Mouse (Mus musculus) lung, embryonic 14.5 days (tissue): Measurements from ENCODE around the gene Cop1. TPM values are rescaled to one million over a fixed set of nuclear protein-coding genes. Genes with fewer than 3 reads are reported as not detected.

Experiments
- ATAC-seq: fragments of 200-750 bp; cut with Nextera tagmentation; 2 replicates; pipeline ENCODE4 v1.8.0; 2017; ENCODE audit warnings: mild to moderate bottlenecking, moderate TSS enrichment, moderate library complexity; ENCODE audit not compliant: insufficient read depth
- DNase-seq: peaks from one replicate; pipeline ENCODE4 v3.0.0-alpha.2; 2015
- H3K27ac ChIP-seq: fragments of 300-500 bp; sonication (generic); 2 replicates; pipeline ENCODE4 v1.5.1; 2014; ENCODE audit warnings: low read depth, mild to moderate bottlenecking, moderate library complexity
- H3K27me3 ChIP-seq: fragments of 300-500 bp; sonication (generic); 2 replicates; pipeline ENCODE4 v1.6.1; 2014; ENCODE audit warnings: low read length, control low read depth; ENCODE audit not compliant: insufficient read depth
- H3K36me3 ChIP-seq: fragments of 300-500 bp; sonication (generic); 2 replicates; pipeline ENCODE4 v1.6.1; 2014; ENCODE audit warnings: control low read depth; ENCODE audit not compliant: insufficient read depth
- H3K4me1 ChIP-seq: fragments of 300-500 bp; sonication (generic); 2 replicates; pipeline ENCODE4 v1.6.1; 2014; ENCODE audit warnings: antibody characterized with exemption, control low read depth; ENCODE audit not compliant: insufficient read depth
- H3K4me2 ChIP-seq: fragments of 300-500 bp; sonication (generic); 2 replicates; pipeline ENCODE4 v1.6.1; 2014; ENCODE audit warnings: mild to moderate bottlenecking
- H3K4me3 ChIP-seq: fragments of 300-500 bp; sonication (generic); 2 replicates; pipeline ENCODE4 v1.5.1; 2014; ENCODE audit warnings: low read depth, low read length
- H3K9ac ChIP-seq: fragments of 300-500 bp; sonication (generic); 2 replicates; pipeline ENCODE4 v1.6.1; 2014
- H3K9me3 ChIP-seq: fragments of 300-500 bp; sonication (generic); 2 replicates; pipeline ENCODE4 v1.6.1; 2016; ENCODE audit warnings: low read depth, low read length, control low read depth
- CTCF ChIP-seq: IDR thresholded peaks from 2 replicates; pipeline ENCODE4 v1.5.1; 2016; ENCODE audit warnings: antibody characterized with exemption, low read depth
- WGBS: fragments of 180-500 bp; shearing (Covaris S2); extraction: QIAGEN DNeasy Blood & Tissue Kit; methylation state at CpG from one replicate; pipeline ENCODE4 v1.1.7; 2014; 5-methylcytosine and 5-hydroxymethylcytosine counted together
- microRNA-seq: library from miRNA; unstranded; fragments of <30 nt; microRNA quantifications from one replicate; pipeline ENCODE4, GENCODE M21; 2016; ENCODE audit warnings: borderline number of aligned reads
- polyA plus RNA-seq: library from polyadenylated mRNA; unstranded; fragments of >200 nt; fragmentation: Nextera tagmentation; extraction: Ambion mirVana; gene quantifications from 2 replicates; pipeline ENCODE4 v1.2.1, GENCODE M21; 2014

Gene Cop1
- polyA plus RNA-seq, 1 experiment from 2014 or later: 137 TPM

DNA sequence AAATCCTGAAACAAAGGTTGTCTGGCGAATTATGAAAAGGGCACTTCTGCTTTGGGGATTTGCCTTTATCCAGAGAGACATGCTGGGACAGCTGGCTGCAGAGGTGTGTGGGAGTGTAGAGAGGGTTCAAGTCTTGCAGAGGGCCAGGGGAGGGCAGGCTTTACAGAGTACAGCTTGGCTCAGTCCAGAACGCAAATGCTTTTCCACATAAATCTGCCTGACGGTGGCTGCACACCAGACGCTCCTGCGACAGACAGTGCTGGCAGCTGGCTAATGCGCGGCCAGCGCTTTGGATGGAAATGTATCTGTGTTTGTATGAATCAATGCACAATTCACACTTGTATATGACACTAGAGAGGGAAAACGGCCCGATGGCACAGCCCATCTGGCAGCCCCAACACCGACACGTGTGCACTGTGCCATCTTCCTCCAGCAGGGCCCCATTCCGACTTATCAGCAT is 156.5 kb downstream of the Cop1 start:
- Histone ChIP-seq H3K4me1 (no peaks in the 10 kb centered on the region), H3K27me3 (no peaks in the 10 kb centered on the region), H3K4me2 (no peak overlapping the region), H3K9ac (no peak overlapping the region), H3K36me3 (no peaks in the 10 kb centered on the region), H3K27ac (no peak overlapping the region), H3K4me3 (no peak overlapping the region), H3K9me3 (no peaks in the 10 kb centered on the region)
- WGBS: 62% methylated on average over 13 of the region's 13 CpGs
- ATAC-seq (peak; percentile 15; the same call in 1 of the 2 replicates), DNase-seq (no peak)
- no peak for TF ChIP-seq CTCF

DNA sequence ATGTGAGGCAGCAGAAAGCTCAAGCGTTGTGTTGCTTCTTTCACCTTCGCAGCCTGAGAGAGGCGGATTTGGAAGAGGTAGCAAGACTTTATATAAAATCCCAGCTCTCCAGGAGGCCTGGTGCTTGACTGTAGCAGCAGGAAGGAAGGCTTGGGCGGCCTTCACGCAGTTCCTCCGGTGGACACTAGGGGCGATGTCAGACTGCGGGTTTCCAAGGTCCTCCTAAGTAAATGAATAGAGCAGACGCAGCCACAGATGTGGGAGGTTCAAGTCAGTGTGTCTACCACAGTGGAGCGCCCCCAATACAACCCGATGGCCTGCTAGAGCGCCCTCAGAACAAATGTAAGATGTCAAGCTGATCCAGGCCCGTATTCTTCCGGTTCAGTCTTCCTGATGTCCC is 157.9 kb downstream of the Cop1 start:
- 15% methylated on average over 14 of the region's 14 CpGs for WGBS
- Histone ChIP-seq H3K9me3 (no peaks in the 10 kb centered on the region), H3K9ac (no peak overlapping the region), H3K4me2 (no peak overlapping the region), H3K27ac (no peak overlapping the region), H3K4me1 (no peaks in the 10 kb centered on the region), H3K27me3 (no peaks in the 10 kb centered on the region), H3K36me3 (no peaks in the 10 kb centered on the region), H3K4me3 (no peak overlapping the region)
- DNase-seq: peak; percentile 83
- 0 out of 2 replicates have a peak, but pooled peaks have one; percentile 29 for ATAC-seq
- TF ChIP-seq CTCF: peak; percentile 86

DNA sequence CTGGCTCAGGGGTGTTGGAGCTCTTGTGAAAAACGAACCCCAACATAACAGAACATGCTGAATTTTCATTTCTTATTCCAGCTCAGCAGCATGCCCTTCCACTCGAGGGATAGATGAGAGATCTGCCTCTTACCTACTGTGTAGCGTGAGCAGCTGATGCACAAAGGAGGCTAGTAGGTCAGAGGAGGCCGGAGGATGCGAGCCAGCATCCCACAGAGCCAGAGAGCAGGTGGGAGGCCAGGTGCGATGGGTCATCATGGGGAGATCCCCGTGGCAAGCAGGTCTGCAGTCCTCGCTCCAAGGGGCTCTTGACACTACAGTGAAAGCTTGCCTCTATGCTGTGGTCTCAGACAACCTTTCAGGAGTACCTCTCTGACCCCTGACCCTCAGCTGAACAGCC is 160.5 kb downstream of the Cop1 start:
- H3K4me1 ChIP-seq: no peaks in the 10 kb centered on the region
- H3K27me3 ChIP-seq: no peaks in the 10 kb centered on the region
- ATAC-seq (no peak), DNase-seq (no peak)
- no peak for TF ChIP-seq CTCF
- no peak overlapping the region for H3K9ac ChIP-seq
- H3K4me3 ChIP-seq: no peak overlapping the region
- H3K9me3 ChIP-seq: no peaks in the 10 kb centered on the region
- 63% methylated on average over 8 of the region's 8 CpGs for WGBS
- H3K27ac ChIP-seq: no peak overlapping the region
- H3K36me3 ChIP-seq: no peaks in the 10 kb centered on the region
- H3K4me2 ChIP-seq: no peak overlapping the region

DNA sequence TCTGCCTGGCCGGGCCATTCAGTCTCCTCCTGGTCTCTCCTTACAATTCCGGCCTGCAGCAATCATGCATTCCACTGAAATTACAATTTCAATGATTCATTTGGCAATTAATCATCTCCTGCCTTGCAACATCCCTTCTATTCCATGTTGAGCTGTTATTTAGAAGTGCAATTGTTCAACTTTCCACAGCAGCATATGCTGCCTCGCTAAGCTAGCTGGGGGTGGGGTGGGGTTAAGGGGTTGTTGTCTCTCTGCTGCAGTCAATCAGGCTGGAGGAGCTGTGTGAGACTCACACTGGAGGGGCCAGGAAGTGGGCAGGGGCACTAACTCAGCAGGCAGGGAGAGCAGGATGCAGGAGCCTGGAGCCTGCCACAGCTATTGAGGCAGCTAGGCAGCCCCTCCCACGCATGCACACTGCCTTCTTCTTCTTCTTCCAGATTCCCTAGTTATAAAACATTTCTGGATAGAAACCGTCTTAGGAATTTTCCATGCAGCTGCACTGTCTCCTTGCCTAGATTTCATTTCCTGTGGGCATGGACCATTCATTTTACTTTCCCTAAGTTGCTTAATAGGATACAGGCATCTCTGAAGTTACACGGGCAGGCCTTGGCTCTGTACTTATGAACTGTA is 161.1 kb downstream of the Cop1 start:
- Histone ChIP-seq H3K4me1 (no peaks in the 10 kb centered on the region), H3K36me3 (no peaks in the 10 kb centered on the region), H3K9me3 (no peaks in the 10 kb centered on the region), H3K9ac (no peak overlapping the region), H3K4me2 (no peak overlapping the region), H3K27ac (no peak overlapping the region), H3K4me3 (no peak overlapping the region), H3K27me3 (no peaks in the 10 kb centered on the region)
- ATAC-seq (no peak), DNase-seq (peak; percentile 5)
- TF ChIP-seq CTCF: no peak
- 16% methylated on average over 6 of the region's 6 CpGs for WGBS

DNA sequence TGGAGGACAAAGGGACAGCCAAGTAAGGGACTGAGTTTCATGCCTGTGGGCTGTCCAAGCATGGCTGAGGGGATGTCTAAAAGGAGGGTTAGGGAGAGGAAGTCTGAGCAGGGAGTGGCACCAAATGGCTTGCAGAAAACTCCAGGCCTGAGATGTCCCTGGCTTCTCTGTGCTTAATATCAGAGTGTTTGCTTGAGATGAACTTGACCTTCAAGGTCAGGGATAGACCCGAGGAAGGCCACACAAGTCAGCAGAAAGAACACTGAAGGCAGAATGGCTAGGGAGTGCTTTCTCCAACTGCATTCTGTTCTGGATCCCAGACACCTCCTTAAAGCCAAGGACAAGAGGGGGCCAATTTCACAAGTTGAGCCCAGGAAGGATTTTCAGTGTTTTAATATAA is 161.8 kb downstream of the Cop1 start:
- no peaks in the 10 kb centered on the region for H3K36me3 ChIP-seq
- ATAC-seq: no peak
- 17% methylated on average over 1 of the region's 1 CpGs for WGBS
- no peaks in the 10 kb centered on the region for H3K27me3 ChIP-seq
- H3K4me1 ChIP-seq: no peaks in the 10 kb centered on the region
- H3K9me3 ChIP-seq: no peaks in the 10 kb centered on the region
- H3K9ac ChIP-seq: no peak overlapping the region
- no peak overlapping the region for H3K4me3 ChIP-seq
- DNase-seq: no peak
- H3K4me2 ChIP-seq: no peak overlapping the region
- H3K27ac ChIP-seq: no peak overlapping the region
- TF ChIP-seq CTCF: no peak

DNA sequence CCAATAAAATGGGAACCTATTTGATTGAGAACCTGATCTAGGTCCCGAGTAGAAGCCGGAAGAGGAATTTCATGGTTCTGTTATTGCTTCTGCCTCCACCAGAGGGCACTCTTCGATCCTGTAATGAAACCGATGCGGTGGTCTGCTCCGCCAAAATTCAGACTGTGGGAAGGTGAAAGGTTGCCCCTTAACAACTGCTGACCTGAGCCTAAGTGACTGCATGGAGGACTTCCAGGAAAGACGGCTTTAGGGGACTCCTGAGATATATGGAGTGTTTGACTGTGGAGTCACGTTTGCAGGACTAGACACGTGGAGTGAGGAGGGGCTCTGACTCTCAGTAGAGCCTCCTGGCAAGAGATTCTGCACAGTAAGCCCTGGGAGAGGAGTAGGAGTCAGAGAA is 164.4 kb downstream of the Cop1 start:
- Histone ChIP-seq H3K36me3 (no peaks in the 10 kb centered on the region), H3K4me2 (peak overlapping the region; percentile 56), H3K27me3 (no peaks in the 10 kb centered on the region), H3K27ac (no peak overlapping the region), H3K4me1 (no peaks in the 10 kb centered on the region), H3K4me3 (no peak overlapping the region), H3K9ac (no peak overlapping the region), H3K9me3 (no peaks in the 10 kb centered on the region)
- DNase-seq: peak; percentile 78
- WGBS: 6% methylated on average over 9 of the region's 9 CpGs
- peak; percentile 77 for TF ChIP-seq CTCF
- peak; percentile 74; the same call in 1 of the 2 replicates for ATAC-seq

Small RNA genes within 50 kb of the gene (microRNA-seq; reads per million reads assigned to microRNA genes)
- gene Mir1843b: 16.4 reads per million, percentile 29 among the genes with 10 or more reads in this experiment
